Mouse (Mus musculus) right cerebral cortex, postnatal 14 days (tissue): ENCODE data around the gene Zfp157.
A peak's percentile ranks its signal among the peaks of the same experiment; 100 is the strongest.
"Not testable (repeated sequence)": the region's sequence is repeated elsewhere in the genome, so short reads cannot be mapped to it uniquely, and the experiment has no call there.

Source experiments
- DNase-seq: peaks from one replicate; pipeline ENCODE4 v3.0.0; 2022

Gene Zfp157

GRCm38 (mm10) chr5:138441286-138442194 lies at the start of gene Zfp157:
Zfp157 (plus strand) TSS chr5:138441468.
- peak; percentile 92 for DNase-seq

- no peak for DNase-seq
These were observed 43.4 kb upstream of the Zfp157 start for GRCm38 (mm10) chr5:138397795-138398337.

- not testable (repeated sequence) for DNase-seq
These were observed 40.8 kb upstream of the Zfp157 start for GRCm38 (mm10) chr5:138400431-138400830.

GRCm38 (mm10) chr5:138458371-138458770 lies 17.1 kb downstream of the Zfp157 start:
- no peak for DNase-seq

- no peak for DNase-seq
These were observed 17.8 kb downstream of the Zfp157 start for GRCm38 (mm10) chr5:138459107-138459506.

- DNase-seq = peak; percentile 44
These were observed 32.3 kb downstream of the Zfp157 start for GRCm38 (mm10) chr5:138473601-138474000.

GRCm38 (mm10) chr5:138504548-138504947 lies 63.3 kb downstream of the Zfp157 start:
- DNase-seq = not testable (repeated sequence)
